Mouse (Mus musculus) left cerebral cortex, adult 2 months (tissue): ENCODE data around the gene 4930467E23Rik. TPM values are rescaled to one million over a fixed set of nuclear protein-coding genes. Genes with fewer than 3 reads are reported as not detected.
"Not testable (repeated sequence)": the region's sequence is repeated elsewhere in the genome, so short reads cannot be mapped to it uniquely, and the experiment has no call there.

Experiments
- DNase-seq, 2 experiments: peaks; one replicate each; pipeline ENCODE4 v3.0.0; 2021 to 2022; ENCODE audit warnings: low spot score in 2 of 2, mixed read lengths in 1 of 2; ENCODE audit errors: extremely low spot score in 1 of 2
- H3K27ac ChIP-seq: fragments of 200-600 bp; 2 replicates; pipeline ENCODE4 v1.8.1; 2022
- H3K4me3 ChIP-seq: fragments of 200-600 bp; 2 replicates; pipeline ENCODE4 v1.8.1; 2022
- intact Hi-C: fragments of 180-260 bp; cut with DNase I; formaldehyde crosslinking; loops from one replicate; pipeline ENCODE4 v1.15.1; 2025
- total RNA-seq, 2 experiments: library from RNA; stranded (reverse); gene quantifications; 2 replicates each; pipeline ENCODE4 v1.2.3; 2021

4930467E23Rik gene
- total RNA-seq, 2 experiments from 2014 or later = 0.19 to 1.00 TPM

- H3K27ac ChIP-seq, intact Hi-C loops, H3K4me3 ChIP-seq: not testable (repeated sequence)
- DNase-seq = peak in 1 of 2 experiments; percentile 18
Measured at GRCm38 (mm10) chr8:19724871-19725270, 4.5 kb upstream of the 4930467E23Rik start.

- intact Hi-C loops, DNase-seq, H3K4me3 ChIP-seq, H3K27ac ChIP-seq: not testable (repeated sequence)
Measured at GRCm38 (mm10) chr8:19751773-19752172, 22.4 kb downstream of the 4930467E23Rik start.

- H3K27ac ChIP-seq, intact Hi-C loops, H3K4me3 ChIP-seq: not testable (repeated sequence)
- peak in 1 of 2 experiments; percentile 10 for DNase-seq
Measured at GRCm38 (mm10) chr8:19754178-19754577, 24.8 kb downstream of the 4930467E23Rik start.

GRCm38 (mm10) chr8:19754961-19755360 lies 25.6 kb downstream of the 4930467E23Rik start:
- intact Hi-C loops, H3K4me3 ChIP-seq, DNase-seq, H3K27ac ChIP-seq: not testable (repeated sequence)

- intact Hi-C loops, DNase-seq, H3K27ac ChIP-seq, H3K4me3 ChIP-seq: not testable (repeated sequence)
Measured at GRCm38 (mm10) chr8:19761660-19762059, 32.3 kb downstream of the 4930467E23Rik start.

GRCm38 (mm10) chr8:19762860-19763592 lies 33.6 kb downstream of the 4930467E23Rik start:
- peak in 1 of 2 experiments; percentile 27 for DNase-seq
- H3K4me3 ChIP-seq, intact Hi-C loops, H3K27ac ChIP-seq: not testable (repeated sequence)

GRCm38 (mm10) chr8:19765531-19765930 lies 36.2 kb downstream of the 4930467E23Rik start:
- H3K27ac ChIP-seq, H3K4me3 ChIP-seq, intact Hi-C loops: not testable (repeated sequence)
- DNase-seq = peak in 1 of 2 experiments; percentile 35

- peak in 1 of 2 experiments; percentile 7 for DNase-seq
- H3K27ac ChIP-seq, intact Hi-C loops, H3K4me3 ChIP-seq: not testable (repeated sequence)
Measured at GRCm38 (mm10) chr8:19773461-19773860, 44.1 kb downstream of the 4930467E23Rik start.

GRCm38 (mm10) chr8:19776311-19776710 lies 46.9 kb downstream of the 4930467E23Rik start:
- DNase-seq, H3K4me3 ChIP-seq, H3K27ac ChIP-seq, intact Hi-C loops: not testable (repeated sequence)

GRCm38 (mm10) chr8:19777500-19777899 lies 48.1 kb downstream of the 4930467E23Rik start:
- DNase-seq, intact Hi-C loops, H3K27ac ChIP-seq, H3K4me3 ChIP-seq: not testable (repeated sequence)

GRCm38 (mm10) chr8:19778126-19778525 lies 48.8 kb downstream of the 4930467E23Rik start:
- H3K27ac ChIP-seq, intact Hi-C loops, DNase-seq, H3K4me3 ChIP-seq: not testable (repeated sequence)

- DNase-seq, H3K4me3 ChIP-seq, H3K27ac ChIP-seq, intact Hi-C loops: not testable (repeated sequence)
Measured at GRCm38 (mm10) chr8:19778891-19779290, 49.5 kb downstream of the 4930467E23Rik start.

GRCm38 (mm10) chr8:19780212-19780611 lies 50.8 kb downstream of the 4930467E23Rik start:
- intact Hi-C loops, H3K27ac ChIP-seq, H3K4me3 ChIP-seq, DNase-seq: not testable (repeated sequence)

GRCm38 (mm10) chr8:19780658-19781057 lies 51.3 kb downstream of the 4930467E23Rik start:
- DNase-seq, intact Hi-C loops, H3K27ac ChIP-seq, H3K4me3 ChIP-seq: not testable (repeated sequence)

- H3K4me3 ChIP-seq, DNase-seq, intact Hi-C loops, H3K27ac ChIP-seq: not testable (repeated sequence)
Measured at GRCm38 (mm10) chr8:19781328-19782114, 52.1 kb downstream of the 4930467E23Rik start.

GRCm38 (mm10) chr8:19782736-19783135 lies 53.4 kb downstream of the 4930467E23Rik start:
- intact Hi-C loops = not testable (repeated sequence)

GRCm38 (mm10) chr8:19783860-19784259 lies 54.5 kb downstream of the 4930467E23Rik start:
- DNase-seq, H3K4me3 ChIP-seq, H3K27ac ChIP-seq, intact Hi-C loops: not testable (repeated sequence)

More at GRCm38 (mm10) chr8:19782736-19783135, 53.4 kb downstream of the 4930467E23Rik start:
- not testable (repeated sequence) for H3K27ac ChIP-seq, H3K4me3 ChIP-seq, DNase-seq
